Mouse (Mus musculus) ovary, postnatal 36 days (tissue): ENCODE data around the gene Irx4.

Experiments used
- DNase-seq: peaks from one replicate; pipeline ENCODE4 v3.0.0; 2022; ENCODE audit warnings: low spot score, mixed read lengths

Irx4 gene

DNA sequence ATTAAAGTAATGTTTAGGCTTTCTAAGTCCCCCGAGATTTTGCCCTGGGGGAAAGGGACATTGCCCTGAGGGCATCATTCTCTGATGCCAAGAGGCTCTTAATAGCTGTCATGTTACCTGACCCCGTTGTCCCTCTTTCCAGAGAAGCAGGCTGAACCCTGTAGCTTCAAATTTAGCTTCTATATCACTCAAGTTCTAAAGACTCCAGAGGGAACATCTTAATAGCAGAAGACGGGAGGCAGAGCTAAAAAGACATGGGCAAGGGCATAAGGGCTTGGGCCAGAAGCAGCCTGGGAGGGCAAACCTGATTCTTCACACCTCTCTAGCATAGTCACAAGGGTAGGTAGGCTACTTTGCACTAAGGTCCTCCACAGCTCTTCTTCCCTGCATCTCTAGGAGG, 9.6 kb downstream of the Irx4 start:
- no peak for DNase-seq

DNA sequence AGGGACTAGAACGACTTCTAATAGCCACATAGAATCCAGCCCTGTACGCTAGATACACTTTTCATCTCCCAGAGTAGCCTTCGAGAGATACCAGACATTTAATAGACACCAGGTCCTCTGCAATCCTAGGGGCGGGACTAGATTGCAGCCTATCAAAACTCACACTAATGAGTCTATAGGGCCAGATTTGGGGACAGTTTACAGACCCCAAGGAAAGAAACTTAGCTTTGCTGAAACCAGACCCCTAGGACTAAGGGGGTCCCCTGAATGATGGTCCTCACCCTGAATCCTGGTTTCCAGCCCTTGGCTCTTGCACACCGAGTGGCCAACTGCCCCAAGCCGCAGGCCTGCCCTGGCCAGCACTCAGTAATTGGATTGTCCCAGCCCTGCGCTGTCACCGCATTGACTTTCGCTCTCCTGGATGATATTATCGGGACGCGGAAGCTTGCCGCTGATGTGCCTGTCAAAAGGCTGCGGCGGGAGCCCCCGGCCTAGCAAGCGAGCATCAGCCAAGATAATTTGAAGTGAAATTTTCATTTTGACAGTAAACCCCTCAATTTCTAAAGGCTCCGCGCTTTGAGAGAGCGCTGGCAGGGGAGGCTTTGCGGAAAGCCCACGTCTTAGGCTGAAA, 10.3 kb downstream of the Irx4 start:
- DNase-seq, result no peak

DNA sequence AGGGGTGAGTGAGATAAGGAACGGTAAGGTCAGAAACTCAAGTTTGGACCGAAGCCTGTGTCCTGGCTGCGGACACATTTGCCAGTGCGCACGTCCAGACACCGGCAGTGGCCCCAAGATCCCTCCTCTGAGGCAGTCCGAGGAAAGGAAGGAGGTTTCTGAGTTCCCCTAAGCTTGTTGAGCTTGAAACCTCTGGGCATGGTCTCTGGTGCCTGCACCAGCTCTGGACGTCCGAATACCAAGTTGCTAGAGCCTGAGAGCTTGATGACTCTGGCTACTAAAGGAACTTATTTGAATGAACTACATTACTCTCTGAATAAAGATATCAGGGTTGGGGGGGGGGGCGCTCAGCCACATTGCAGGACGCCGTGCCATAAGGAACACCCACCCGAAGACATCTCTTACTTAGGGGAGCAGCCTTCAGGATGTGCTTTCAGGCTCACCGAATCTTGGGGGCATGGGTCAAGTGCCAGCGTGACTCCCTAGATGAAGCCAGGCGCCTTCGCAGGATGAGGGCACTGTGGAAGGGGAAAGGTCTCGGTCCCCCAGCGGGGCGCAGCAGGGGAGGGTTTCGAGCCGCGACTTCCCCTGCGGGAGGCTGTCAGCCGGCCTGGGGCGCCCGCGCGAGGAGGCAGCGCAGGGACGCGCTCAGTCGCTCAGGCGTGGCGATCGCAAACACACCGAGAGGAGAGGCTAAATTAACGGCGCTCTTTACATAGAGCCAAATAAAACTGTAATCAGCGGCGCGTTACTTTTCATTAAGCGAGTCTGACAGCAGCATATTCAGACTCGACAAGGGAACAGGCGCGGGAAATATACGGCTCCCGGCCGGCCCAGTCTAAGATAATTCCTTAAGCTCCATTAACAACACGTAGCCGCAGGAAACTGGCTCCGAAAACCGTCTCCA, 11.3 kb downstream of the Irx4 start:
- no peak for DNase-seq

DNA sequence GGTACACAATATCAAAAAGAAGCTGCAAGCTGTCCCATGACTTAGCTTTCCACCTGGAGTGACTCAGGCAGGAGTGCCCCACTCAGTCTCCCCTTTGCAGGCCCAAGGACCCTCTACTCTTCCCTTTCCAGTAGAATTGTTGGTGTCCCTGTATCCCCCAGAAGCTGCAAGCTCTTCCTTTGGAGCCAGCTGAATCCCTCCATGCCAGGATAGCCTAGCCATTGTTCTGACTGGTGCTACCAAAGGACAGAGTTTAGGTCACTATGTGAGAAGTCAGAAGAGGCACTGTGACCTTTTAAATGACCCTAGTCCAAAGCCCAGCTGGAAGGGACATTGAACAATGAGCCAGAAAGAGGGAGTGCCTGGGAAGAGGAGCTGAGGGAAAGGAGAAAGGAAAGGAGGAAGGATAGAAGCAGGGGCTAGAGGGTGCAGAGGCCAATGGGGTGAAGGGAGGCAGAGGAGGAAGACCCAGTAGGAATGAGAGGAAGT, 12.6 kb downstream of the Irx4 start:
- no peak for DNase-seq

DNA sequence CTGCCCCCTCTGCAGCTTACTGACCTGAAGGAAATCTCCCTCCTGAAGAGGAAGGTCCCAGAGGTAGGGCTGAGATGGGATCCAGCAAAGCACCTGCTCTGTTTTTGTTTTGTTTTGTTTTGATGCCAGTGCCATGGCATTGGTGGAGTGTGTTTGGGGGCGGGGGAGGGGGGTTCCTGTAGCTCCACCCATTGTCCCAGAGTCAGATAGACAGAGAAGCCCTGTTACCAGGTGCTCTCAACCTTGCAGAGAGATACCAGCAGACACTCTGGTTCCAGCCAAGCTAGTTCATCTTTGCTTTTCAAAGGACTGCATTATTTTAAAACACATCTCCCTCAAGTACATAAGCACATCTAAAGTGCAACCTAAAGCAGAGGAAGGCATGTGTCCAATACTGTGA, 13.3 kb downstream of the Irx4 start:
- no peak for DNase-seq

DNA sequence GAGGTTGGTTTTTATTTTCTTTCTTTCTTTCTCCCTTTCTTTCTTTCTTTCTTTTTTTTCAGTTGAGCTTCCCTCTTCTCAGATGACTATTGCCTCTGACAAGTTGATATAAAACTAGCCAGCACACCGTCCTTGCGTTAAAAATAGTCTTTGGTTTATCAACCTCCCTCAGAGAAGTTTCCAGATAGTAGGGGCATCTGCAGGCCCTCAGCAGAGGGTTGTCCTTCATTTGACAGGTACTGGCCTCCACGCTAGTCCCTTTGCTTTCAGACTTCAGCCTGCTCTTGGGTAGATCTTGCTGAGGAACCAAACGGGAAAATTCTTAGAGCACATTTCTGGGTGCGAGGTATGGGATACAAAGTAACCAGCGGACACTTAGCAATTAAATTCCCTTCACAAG, 17.1 kb downstream of the Irx4 start:
- DNase-seq, result no peak

DNA sequence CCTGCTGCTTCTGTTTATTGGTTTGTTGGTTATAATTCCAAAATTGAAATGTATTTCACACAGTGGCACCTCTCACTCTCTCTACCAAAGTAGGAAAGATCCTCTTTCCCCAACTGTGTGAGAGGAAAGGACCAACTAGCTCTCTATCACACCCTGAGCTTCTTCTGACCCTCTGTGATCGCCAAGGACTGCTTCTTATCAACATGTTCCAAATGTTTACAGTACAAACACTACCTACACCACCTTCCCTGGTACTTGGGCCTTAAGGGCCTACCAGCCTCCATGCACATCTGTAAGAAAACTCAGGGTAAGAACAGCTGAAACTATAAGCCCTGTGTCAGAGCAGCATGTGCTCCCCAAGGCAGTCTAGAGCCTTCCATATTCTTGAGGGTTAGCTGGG, 17.5 kb downstream of the Irx4 start:
- no peak for DNase-seq

DNA sequence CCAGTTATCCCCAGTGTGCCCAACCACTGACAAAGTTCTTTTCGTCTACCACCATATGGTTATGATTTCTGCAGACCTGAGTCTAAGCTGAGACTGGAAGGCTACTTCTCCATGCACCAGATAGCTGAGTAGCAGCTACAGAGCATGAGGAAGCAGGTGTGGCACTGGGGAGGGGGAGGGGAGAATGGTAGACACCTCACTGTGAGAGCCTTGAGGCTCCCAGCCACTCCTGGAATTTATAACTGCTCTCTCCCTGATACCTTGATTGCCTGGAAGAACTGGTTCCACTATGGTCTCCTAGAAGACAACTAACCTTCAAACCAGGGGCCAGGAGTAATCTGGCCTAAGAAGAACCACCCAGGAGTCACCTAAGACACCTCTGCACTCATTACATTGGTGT, 18.9 kb downstream of the Irx4 start:
- no peak for DNase-seq

DNA sequence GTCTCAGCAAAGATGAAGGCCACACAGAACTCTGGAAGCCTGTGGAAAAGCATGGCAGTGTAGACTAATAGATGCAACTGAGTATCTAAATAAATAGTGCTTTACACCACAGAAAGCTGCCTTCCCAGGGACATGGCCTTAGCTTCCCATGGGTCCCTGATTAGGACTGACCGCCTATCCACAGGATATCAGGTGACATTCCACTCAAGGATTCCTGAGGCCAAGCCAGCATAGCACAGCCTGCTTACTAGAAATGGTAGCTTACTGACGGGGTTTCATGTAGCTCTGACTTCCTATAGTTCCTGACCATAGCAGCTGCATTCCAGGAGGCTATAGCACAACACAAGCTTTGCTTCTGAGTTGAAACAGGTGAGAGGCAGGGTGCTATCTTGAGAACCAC, 22.1 kb downstream of the Irx4 start:
- no peak for DNase-seq

DNA sequence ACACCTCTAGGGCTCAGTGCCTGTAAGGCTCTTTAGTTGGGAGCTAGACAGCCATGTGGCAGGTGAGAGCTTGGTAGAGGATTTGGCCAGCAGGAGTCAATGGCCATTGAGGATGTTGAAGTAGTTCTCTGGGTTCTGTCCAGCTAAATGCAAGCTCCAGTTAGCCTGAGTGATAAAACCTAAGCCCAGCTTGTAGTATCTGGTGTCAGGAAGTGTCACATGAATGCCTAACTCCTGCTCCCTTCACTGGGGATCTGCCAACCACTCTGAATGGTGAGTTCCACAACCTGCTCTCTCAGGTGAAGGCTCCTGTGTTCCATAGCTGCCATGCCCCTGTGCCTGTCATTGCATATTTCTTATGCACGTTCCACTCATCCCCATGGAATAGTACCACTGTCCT, 23.3 kb downstream of the Irx4 start:
- no peak for DNase-seq

DNA sequence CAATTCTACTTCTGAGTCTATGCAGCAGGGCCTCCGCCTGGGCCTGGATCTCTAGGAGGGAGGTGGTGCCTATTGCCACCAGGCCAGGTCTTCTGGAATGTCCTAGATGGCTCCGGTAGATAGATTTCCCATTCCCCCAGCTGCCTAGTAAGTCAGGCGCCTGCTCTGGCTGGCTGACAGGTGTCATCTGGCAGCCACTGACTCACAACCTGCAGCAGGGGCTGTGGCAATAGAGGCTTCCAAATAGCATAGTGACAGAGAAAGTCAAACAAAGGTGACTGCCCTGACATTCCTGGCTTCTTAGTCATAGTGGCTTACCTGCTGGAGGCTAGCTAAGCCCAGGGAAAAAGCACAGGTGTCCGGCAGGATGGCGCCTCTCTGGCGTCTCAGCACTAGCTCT, 29.9 kb downstream of the Irx4 start:
- DNase-seq, result no peak

DNA sequence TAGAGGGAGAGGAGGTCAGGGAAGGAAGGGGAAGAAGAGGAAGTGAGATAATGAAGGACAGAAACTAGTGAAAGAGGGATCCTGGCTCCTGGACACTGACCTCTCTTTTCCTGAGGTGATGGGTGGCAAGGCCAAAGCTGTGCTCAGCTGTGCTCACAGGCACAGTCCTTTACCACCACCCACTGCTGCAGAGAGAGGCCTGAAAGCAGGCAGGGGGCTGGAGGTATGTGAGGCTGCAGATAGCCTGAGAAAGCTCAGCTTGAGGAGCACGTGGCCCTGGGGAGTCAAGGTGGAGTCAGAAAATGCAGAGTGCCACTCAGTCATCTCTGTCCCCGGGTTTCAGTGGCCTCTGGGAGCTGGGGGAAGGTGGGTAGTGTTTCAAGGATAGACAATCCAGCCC, 30.8 kb downstream of the Irx4 start:
- no peak for DNase-seq

DNA sequence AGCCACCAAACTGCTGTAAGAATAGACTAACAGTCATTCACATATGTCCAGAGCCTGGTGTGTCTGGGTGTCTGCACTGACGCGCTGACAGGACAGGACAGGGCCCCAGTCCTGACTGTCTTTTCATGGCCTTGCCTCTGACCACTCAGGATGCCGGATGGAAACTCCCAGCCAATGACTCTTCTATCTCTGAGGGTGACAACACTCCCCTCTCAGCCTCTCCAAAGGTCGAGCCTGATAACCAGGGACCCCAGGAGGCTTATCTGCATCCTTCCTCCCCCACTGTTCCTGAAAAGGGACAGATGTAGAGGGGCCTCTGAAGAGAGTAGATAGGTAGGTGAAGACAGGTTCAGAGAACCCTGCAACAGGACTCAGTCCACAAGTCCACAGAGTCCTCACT, 38.4 kb downstream of the Irx4 start:
- no peak for DNase-seq

DNA sequence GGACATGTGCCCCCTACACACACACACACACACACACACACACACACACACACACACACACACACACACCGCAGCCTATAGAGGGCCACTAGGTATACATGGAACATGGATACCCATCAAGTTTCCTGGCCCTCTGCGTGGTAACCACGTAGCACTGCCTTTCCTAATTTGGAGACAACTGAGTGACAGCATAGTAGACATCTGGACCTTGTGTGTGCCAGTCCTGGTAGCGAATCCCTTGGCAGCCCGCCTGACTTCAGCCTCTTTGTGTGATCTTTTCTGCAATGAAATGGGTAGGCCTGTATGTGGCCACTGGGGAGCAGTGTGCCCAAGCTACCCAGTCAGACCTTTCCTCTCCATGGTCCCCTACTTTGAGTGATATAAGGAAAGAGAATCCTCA, 39.0 kb downstream of the Irx4 start:
- DNase-seq, result no peak

DNA sequence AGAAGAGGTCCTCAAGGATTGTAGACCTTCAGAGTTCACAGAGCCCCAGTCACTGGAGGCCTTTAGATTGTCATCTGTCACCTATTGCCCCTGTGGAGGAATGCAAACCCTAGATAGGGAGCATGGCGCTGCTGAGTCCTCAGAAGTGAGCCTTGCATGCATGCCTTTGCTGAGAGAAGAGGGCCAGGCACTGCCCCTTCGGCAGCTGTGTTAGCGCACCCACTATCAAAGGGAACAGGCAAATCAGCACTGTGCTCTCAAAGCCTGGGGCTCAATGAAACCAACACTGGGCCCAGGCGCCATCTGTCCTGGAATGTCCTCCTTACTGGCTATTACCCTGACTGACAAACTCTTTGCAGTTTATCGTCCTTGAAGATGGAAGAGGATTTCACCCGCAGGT, 44.5 kb downstream of the Irx4 start:
- DNase-seq, result no peak

DNA sequence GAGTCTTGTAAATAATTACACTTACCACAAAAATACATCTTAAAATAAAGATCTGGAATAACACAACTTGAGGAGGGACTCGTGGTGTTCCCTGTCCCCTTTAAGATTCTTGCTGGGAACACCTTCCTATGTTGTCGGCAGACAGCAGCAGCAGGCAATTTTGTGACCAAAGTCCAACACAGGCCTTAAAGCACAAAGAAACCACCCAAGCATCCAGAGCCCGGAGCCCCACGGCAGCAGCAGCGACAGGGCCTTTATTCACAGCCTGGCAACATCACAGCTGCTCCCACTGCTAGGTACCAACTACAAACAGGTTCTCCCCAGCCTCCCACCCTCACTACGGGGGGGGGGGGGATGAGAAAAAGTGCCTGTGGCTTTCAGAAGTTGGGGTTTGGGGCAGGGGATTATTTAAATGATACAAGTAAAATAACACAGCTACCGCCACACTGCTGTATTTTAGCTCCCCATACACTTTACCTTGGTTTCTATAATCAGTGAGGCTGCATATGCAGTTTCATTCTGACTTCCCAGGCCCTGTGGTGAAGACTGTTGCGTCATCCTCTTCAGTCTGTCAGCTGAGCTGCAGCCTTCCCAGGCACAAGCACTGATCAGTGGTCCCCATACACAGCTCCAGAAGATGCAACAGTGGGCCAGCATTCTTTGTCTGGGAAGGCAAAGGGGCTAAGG, 45.3 kb downstream of the Irx4 start:
- no peak for DNase-seq

DNA sequence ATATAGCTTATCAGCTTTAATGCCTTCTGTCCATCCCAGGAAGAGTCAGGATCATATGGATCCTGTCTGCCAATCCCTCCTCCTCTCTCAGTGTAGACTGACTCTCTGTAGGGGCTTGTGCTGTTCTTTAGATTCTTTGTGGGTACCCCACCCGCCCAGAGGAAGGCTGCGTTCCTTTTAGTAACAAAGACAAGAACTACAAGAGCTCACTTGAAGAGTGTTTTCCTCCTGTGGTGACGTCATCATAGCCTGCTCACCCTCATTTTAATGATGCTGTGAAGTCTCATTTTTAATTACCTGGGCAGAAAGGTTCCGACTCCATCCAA, 45.8 kb downstream of the Irx4 start:
- no peak for DNase-seq

DNA sequence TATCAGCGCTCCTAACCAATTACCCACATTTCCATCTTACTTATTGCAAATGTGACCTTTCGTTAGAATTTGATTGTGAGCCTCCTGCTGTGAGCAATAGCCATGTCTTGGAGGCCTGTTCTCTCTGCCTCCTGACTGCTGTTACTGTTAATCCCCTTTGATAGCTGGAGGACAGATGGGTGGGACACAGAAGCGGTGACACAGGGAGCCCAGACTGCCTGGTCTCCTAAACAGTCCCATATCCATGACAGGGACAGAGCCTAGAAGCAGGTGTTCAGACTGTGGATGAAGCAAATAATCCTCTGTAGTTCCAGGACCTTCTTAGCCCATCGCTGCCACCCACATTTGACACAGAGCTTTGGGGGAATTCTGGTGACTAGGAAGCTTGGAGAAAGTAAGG, 46.2 kb downstream of the Irx4 start:
- no peak for DNase-seq

DNA sequence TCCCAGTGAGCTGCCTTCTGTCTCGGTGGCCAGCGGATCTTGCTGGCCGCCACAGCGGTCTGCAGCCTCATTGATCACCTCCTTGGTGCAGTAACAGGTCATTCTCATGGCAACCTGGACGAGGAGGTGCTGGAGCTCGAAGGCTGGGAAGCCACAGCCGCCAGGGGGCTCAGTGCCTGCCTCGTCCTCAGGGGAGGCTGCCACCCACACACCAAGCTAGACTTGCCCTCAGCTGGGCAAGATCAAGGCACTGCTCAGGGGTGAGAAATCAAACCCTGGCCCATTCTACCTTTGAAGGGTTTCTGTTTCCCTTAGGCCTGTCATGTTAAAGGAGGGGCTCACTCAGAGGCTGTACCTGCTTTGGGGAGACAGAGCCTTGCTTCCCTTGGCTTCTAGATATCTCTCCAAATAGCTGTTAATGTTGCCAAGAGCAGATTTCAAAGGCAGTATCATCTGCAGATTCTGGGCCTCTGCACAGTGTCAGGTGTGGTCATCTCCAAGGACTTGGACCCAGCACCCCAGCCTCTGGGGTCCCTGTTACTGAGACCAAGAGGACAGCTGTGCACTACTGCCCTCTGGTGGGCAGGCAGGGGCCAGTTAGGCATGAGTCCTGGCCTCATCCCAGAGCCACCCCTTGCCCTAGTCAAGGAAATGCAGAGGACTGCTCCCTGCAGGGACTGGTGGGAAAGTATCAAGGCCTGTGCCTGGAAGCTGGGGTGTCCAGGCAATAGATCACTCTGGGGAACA, 50.1 kb downstream of the Irx4 start:
- DNase-seq, result peak; percentile 42
